Mouse (Mus musculus) CH12.LX (cell line): ENCODE results near the gene Pkp4.

ENCODE experiments used
- CTCF ChIP-seq, 2 experiments: IDR thresholded peaks in 1 of 2; conservative IDR thresholded peaks in 1 of 2; 2 replicates each; pipeline ENCODE4 v1.5.1; 2011 to 2012; ENCODE audit warnings: low read depth in 2 of 2, low read length in 2 of 2, improper control_type of control experiment in 1 of 2, inconsistent platforms in 1 of 2, mild to moderate bottlenecking in 1 of 2, moderate library complexity in 1 of 2
- EP300 ChIP-seq: IDR thresholded peaks from 2 replicates; pipeline ENCODE4 v1.6.1; 2011; ENCODE audit warnings: low read length, improper control_type of control experiment
- MAZ ChIP-seq: IDR thresholded peaks from 2 replicates; pipeline ENCODE4 v1.6.1; 2012; ENCODE audit warnings: low read depth, mild to moderate bottlenecking, inconsistent platforms, low read length, improper control_type of control experiment, moderate library complexity
- POLR2A ChIP-seq: IDR thresholded peaks from 2 replicates; pipeline ENCODE4 v1.6.1; 2011; ENCODE audit warnings: low read depth, mild to moderate bottlenecking, improper control_type of control experiment, low read length
- POLR2AphosphoS2 ChIP-seq: IDR thresholded peaks from 2 replicates; pipeline ENCODE4 v1.6.1; 2011; ENCODE audit warnings: low read depth, low read length, improper control_type of control experiment

GRCm38 (mm10) chr2:59170208-59170589, 9.5 kb downstream of the Pkp4 start:
- TF ChIP-seq EP300 = no peak
- no peak for TF ChIP-seq CTCF (conservative IDR thresholded peaks at IDR 0.05 in 1 of 2, IDR thresholded peaks at IDR 0.05 in 1 of 2; ENCODE audit: low read depth in 2 of 2, low read length in 2 of 2)
- TF ChIP-seq POLR2A = no peak
- no peak for TF ChIP-seq MAZ
- TF ChIP-seq POLR2AphosphoS2 = no peak
